Mouse (Mus musculus) liver, postnatal 0 days (tissue): ENCODE data around the gene Itga5.

Source experiments
- CTCF ChIP-seq: sonication (generic); IDR thresholded peaks from 2 replicates; pipeline ENCODE4 v1.5.1; 2016; ENCODE audit warnings: antibody characterized with exemption, low read depth
- EP300 ChIP-seq: IDR thresholded peaks from 2 replicates; pipeline ENCODE4 v1.6.1; 2016; ENCODE audit warnings: antibody characterized with exemption, low read depth, mild to moderate bottlenecking

DNA sequence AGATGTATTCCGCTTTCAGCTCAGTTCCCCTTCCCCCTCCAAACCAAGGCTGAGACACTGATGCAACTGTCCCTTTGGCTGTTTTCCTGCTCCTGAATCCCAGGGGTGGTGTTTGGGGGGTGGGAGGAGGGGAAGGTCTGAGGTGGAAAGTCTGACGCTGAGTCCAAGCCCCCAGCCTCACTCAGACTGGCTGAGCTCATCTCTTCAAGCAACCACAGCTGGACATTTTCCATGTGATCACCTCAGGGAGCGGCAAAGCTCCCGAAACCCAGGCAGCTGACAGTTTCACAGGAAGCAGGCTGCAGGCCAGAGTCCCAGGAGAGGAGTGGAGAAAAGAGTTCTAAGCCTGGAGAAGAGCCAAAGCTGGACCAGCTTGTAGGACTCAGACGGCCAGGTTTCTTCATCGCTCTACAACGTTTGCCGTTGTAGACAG, 10.3 kb upstream of the Itga5 start:
- no peak for TF ChIP-seq CTCF
- no peak for TF ChIP-seq EP300
